9 mouse cellular contexts compared by ENCODE assay signal in genomic region chr1:133694876-133695275, GRCm38 (mm10). TPM values are rescaled to one million over a fixed set of nuclear protein-coding genes. Genes with fewer than 3 reads are reported as not detected.
DNase-seq lines count a peak whose midpoint lies in the region; ATAC-seq and TF ChIP-seq lines count a peak whose summit lies in the region.
"Had no signal": no experiment of that assay in that cellular context is flagged by ENCODE, and none has a peak within 500 bp of the region (broad histone marks: within the 10 kb centered on the region; RNA-seq: fewer than 3 reads in every experiment).

No protein-coding gene starts in this region.

- WGBS in forebrain, embryonic 10.5 days: 89% methylated on average over 1 of the region's 1 CpGs
- WGBS in forebrain, embryonic 11.5 days: 100% methylated on average over 1 of the region's 1 CpGs
- WGBS in midbrain, postnatal 0 days: 94% methylated on average over 1 of the region's 1 CpGs

- no peak overlapping the region for H3K4me2 ChIP-seq in forebrain, embryonic 11.5 days (ENCODE audit: low read depth, low read length, severe bottlenecking)
- no peak overlapping the region for H3K4me2 ChIP-seq in midbrain, postnatal 0 days (ENCODE audit: low read depth, low read length, poor library complexity, severe bottlenecking)

- no peaks in the 10 kb centered on the region for H3K27me3 ChIP-seq in forebrain, embryonic 10.5 days (ENCODE audit: poor library complexity, severe bottlenecking)
- no peaks in the 10 kb centered on the region for H3K27me3 ChIP-seq in forebrain, embryonic 11.5 days (ENCODE audit: control insufficient read depth, insufficient read depth, low read length)
- no peaks in the 10 kb centered on the region for H3K27me3 ChIP-seq in midbrain, postnatal 0 days (ENCODE audit: insufficient read depth, low read length)

- DNase-seq in forebrain, embryonic 10.5 days (ENCODE audit: extremely low spot score, low spot score): no peak
- DNase-seq in forebrain, embryonic 11.5 days (ENCODE audit: low spot score): no peak
- peak; percentile 26 for DNase-seq in heart, adult 8-10 months (ENCODE audit: low spot score)
- peak; percentile 22 to 32 for DNase-seq in kidney, postnatal 36 days
- DNase-seq in spleen, adult 12 weeks (ENCODE audit: low spot score): peak; percentile 21
- DNase-seq in left cerebral cortex, postnatal 14 days (ENCODE audit: low spot score in 2 of 2): no peak
- DNase-seq in midbrain, postnatal 0 days (ENCODE audit: low spot score): no peak
- DNase-seq in cerebellum, adult 18-20 months: no peak
- DNase-seq: cerebellum, adult 9-11 months had no signal

- H3K9ac ChIP-seq in forebrain, embryonic 11.5 days (ENCODE audit: low read length): no peak overlapping the region
- no peak overlapping the region for H3K9ac ChIP-seq in midbrain, postnatal 0 days (replicated peaks; ENCODE audit: low read length, poor library complexity, severe bottlenecking)

- peak overlapping the region; percentile 72 for H3K27ac ChIP-seq in forebrain, embryonic 10.5 days
- no peak overlapping the region for H3K27ac ChIP-seq in forebrain, embryonic 11.5 days (ENCODE audit: low read depth, low read length)
- H3K27ac ChIP-seq in midbrain, postnatal 0 days (ENCODE audit: low read depth, low read length): no peak overlapping the region

- intact Hi-C loops in left cerebral cortex, postnatal 14 days (cut with DNase I): no loop called here

- no peak for ATAC-seq in forebrain, embryonic 11.5 days (replicated peaks; ENCODE audit: low FRiP score)
- ATAC-seq in midbrain, postnatal 0 days (ENCODE audit: low FRiP score): no peak

- TF ChIP-seq CTCF in midbrain, postnatal 0 days (IDR thresholded peaks at IDR 0.05): no peak

- H3K4me1 ChIP-seq in forebrain, embryonic 10.5 days: peaks cover 48% of the 10 kb centered on the region
- peaks cover 2% of the 10 kb centered on the region; the same call in 1 of the 2 replicates for H3K4me1 ChIP-seq in forebrain, embryonic 11.5 days (replicated peaks; ENCODE audit: control insufficient read depth, insufficient read depth, low read length)
- no peaks in the 10 kb centered on the region for H3K4me1 ChIP-seq in midbrain, postnatal 0 days (ENCODE audit: insufficient read depth, low read length)

- no peaks in the 10 kb centered on the region for H3K36me3 ChIP-seq in forebrain, embryonic 10.5 days (replicated peaks)
- no peaks in the 10 kb centered on the region for H3K36me3 ChIP-seq in forebrain, embryonic 11.5 days (ENCODE audit: control insufficient read depth, insufficient read depth, low read length)
- no peaks in the 10 kb centered on the region for H3K36me3 ChIP-seq in midbrain, postnatal 0 days (ENCODE audit: insufficient read depth, low read length)

- no peak overlapping the region for H3K4me3 ChIP-seq in forebrain, embryonic 10.5 days
- H3K4me3 ChIP-seq in forebrain, embryonic 11.5 days (ENCODE audit: low read depth, low read length): no peak overlapping the region
- H3K4me3 ChIP-seq in midbrain, postnatal 0 days (ENCODE audit: low read depth, low read length): no peak overlapping the region

- H3K9me3 ChIP-seq in forebrain, embryonic 10.5 days: no peaks in the 10 kb centered on the region
- H3K9me3 ChIP-seq in forebrain, embryonic 11.5 days (ENCODE audit: control insufficient read depth, low read length): no peaks in the 10 kb centered on the region
- H3K9me3 ChIP-seq in midbrain, postnatal 0 days (ENCODE audit: low read length): no peaks in the 10 kb centered on the region

RNA-seq across cellular contexts. Expression of gene Lax1, which starts 5.0 kb away (rescaled TPM):
- 0.44 and 0.93 TPM in 2 replicates for polyA plus RNA-seq in forebrain, embryonic 10.5 days (2016; fragmentation: Nextera tagmentation; extraction: Ambion mirVana)
- 0.36 and 0.57 TPM in 2 replicates for polyA plus RNA-seq in forebrain, embryonic 11.5 days (2014; fragmentation: Nextera tagmentation; extraction: Ambion mirVana)
- under 1 TPM in 3 of 4 experiments, not detected in 1; 0.19 to 0.38 (median 0.23) TPM for total RNA-seq in heart, adult 8-10 months (2022)
- total RNA-seq in left cerebral cortex, postnatal 14 days (2021): under 1 TPM; 0.23 to 0.53 TPM
- total RNA-seq in midbrain, postnatal 0 days (2014; rRNA removed): 0.09 TPM in 1 of 2 replicates, not detected in the other
- polyA plus RNA-seq in midbrain, postnatal 0 days (2015; fragmentation: Nextera tagmentation; extraction: Ambion mirVana): 0.09 TPM in 1 of 2 replicates, not detected in the other

RNA-seq across cellular contexts. Expression of gene Gm38394, which starts 33.8 kb away (rescaled TPM):
- polyA plus RNA-seq in forebrain, embryonic 10.5 days (2016; fragmentation: Nextera tagmentation; extraction: Ambion mirVana): 4.3 and 4.4 TPM in 2 replicates
- polyA plus RNA-seq in forebrain, embryonic 11.5 days (2014; fragmentation: Nextera tagmentation; extraction: Ambion mirVana): 6.2 and 7.2 TPM in 2 replicates
- 10 to 100 TPM; 11.2 to 15.3 (median 13.6) TPM for total RNA-seq in heart, adult 8-10 months (2022)
- 10 to 100 TPM; 24.9 to 26.0 TPM for total RNA-seq in left cerebral cortex, postnatal 14 days (2021)
- total RNA-seq in midbrain, postnatal 0 days (2014; rRNA removed): 6.0 and 7.6 TPM in 2 replicates
- polyA plus RNA-seq in midbrain, postnatal 0 days (2015; fragmentation: Nextera tagmentation; extraction: Ambion mirVana): 1.3 and 1.6 TPM in 2 replicates

RNA-seq across cellular contexts. Expression of gene Zbed6, which starts 34.2 kb away (rescaled TPM):
- not detected in 2 replicates for polyA plus RNA-seq in forebrain, embryonic 10.5 days (2016; fragmentation: Nextera tagmentation; extraction: Ambion mirVana)
- polyA plus RNA-seq in forebrain, embryonic 11.5 days (2014; fragmentation: Nextera tagmentation; extraction: Ambion mirVana): not detected in 2 replicates
- 1 to 10 TPM; 2.0 to 4.7 (median 3.3) TPM for total RNA-seq in heart, adult 8-10 months (2022)
- total RNA-seq in left cerebral cortex, postnatal 14 days (2021): 1 to 10 TPM; 5.5 to 6.0 TPM
- 6.6 and 9.4 TPM in 2 replicates for total RNA-seq in midbrain, postnatal 0 days (2014; rRNA removed)
- polyA plus RNA-seq in midbrain, postnatal 0 days (2015; fragmentation: Nextera tagmentation; extraction: Ambion mirVana): 0.23 TPM in 1 of 2 replicates, not detected in the other

Comparison
In these comparisons a context has a peak if more than half of its experiments do, and no peak if none do; other contexts are left out.
1. DNase-seq: peak in heart, adult 8-10 months (single experiment), kidney, postnatal 36 days (2 of 2) and spleen, adult 12 weeks (single experiment); none in forebrain, embryonic 10.5 days (single experiment), forebrain, embryonic 11.5 days (single experiment), left cerebral cortex, postnatal 14 days (0 of 2), midbrain, postnatal 0 days (single experiment) and cerebellum, adult 18-20 months (0 of 2).